Mouse (Mus musculus) spleen, postnatal 4 days (tissue): ENCODE data around the gene Tcirg1.

ENCODE experiments used
- DNase-seq, 2 experiments: peaks; one replicate each; pipeline ENCODE4 v3.0.0; 2022; ENCODE audit warnings: low spot score in 2 of 2

Gene Tcirg1

GRCm38 (mm10) chr19:3927989-3928388, 21.1 kb upstream of the Tcirg1 start:
- DNase-seq: no peak

- DNase-seq: no peak
Observed at GRCm38 (mm10) chr19:3926685-3927084, 19.8 kb upstream of the Tcirg1 start.

GRCm38 (mm10) chr19:3926279-3926678, 19.3 kb upstream of the Tcirg1 start:
- DNase-seq: no peak

GRCm38 (mm10) chr19:3925859-3926258, 18.9 kb upstream of the Tcirg1 start:
- no peak for DNase-seq

GRCm38 (mm10) chr19:3924868-3925267, 17.9 kb upstream of the Tcirg1 start:
- DNase-seq: no peak

DNA sequence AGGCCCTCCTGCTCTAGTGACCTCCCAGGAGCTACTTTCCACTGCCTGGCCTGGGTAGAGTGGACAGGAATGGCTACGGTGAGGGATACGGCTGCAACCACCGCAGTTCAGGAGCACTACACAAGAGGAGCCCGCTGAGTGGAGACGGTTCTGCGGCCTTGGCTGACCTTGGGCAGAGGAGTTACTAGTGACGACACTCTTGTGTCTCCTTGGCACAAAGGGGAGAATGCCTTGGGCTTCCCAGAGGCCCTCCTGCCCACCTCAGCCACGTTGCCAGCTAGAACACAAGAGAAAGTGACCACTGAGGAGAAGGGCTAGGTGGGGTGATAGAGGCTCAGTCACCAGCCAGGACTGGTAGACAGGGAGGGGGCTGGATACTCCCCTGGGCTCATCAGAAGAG, 17.3 kb upstream of the Tcirg1 start:
- peak in 1 of 2 experiments; percentile 13 for DNase-seq

GRCm38 (mm10) chr19:3923586-3923985, 16.7 kb upstream of the Tcirg1 start:
- peak in 1 of 2 experiments; percentile 68 for DNase-seq

DNA sequence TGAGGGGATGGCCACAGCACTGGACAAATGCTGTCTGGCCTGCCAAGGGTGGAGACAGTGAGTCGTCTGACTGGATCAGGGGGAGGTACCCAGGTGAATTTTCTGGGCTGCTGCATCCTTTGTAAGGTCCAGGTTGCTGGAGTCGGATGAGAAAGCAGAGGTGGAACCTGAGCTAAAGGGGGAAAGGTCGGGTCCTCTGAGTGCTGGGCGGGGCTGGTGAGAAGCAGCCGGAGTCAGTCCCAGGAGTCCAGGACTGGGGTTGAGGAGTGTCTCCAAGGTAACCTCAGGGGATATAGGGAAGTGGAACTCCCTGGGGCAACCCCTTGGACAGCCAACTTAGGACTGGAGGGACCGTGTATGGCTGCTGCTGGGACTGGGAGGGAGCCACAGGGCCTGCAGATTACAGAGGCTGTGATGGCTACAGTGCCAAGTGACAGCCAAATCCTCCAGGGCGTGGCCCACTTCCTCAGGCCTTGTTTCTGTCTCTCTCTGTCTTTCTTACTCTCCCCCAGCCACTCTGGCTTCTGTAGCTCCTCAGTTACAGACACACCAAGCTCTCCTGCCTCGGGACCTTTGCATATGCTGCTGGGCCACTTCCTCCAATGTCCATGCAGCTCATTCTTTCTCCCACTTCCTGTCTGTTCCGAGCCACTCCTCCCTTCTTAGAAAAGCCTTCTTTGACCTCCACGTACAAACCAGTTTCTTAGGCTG, 15.9 kb upstream of the Tcirg1 start:
- peak in 1 of 2 experiments; percentile 47 for DNase-seq

DNA sequence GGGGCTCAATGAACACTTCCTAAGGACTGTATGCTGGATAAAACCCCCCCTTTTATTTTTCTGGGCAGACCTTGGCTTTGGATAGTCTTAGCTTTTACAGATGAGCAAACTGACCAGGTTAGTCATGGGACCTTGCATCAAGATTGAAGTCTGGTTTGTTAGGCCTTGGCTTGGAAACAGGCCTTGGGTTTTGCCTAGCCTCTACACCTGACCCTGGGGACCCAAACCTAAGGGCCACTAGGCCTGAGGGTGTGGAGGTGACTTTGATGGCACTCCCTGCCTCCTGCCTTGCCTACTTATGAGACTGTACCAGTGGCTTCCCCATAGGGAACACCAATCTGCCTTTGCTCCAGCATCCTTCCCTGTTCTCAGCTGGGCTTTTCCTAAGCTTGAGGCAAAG, 13.0 kb upstream of the Tcirg1 start:
- DNase-seq: no peak

GRCm38 (mm10) chr19:3916727-3917126, 9.8 kb upstream of the Tcirg1 start:
- DNase-seq: no peak

- DNase-seq: peak in 1 of 2 experiments; percentile 15
Observed at GRCm38 (mm10) chr19:3914535-3914934, 7.6 kb upstream of the Tcirg1 start.

DNA sequence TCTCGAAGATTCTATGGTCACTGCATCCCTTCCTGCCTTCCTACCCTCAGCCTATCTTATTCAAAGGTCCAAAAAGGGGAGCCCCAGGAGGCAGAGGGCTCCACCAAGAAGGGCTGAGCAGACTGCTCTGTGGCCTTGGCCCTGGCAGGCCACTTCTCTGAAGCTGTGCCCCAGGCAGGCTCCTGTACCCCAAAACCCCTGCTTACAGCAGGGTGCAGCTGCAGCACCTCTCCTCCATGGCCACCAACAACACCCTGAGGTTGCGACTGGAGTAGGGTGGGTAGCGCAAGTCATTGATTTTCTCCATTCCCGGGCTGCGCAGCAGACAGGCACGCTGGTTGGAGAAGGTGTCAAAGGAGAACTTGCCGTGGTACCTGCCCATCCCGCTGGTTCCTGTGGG, 6.8 kb upstream of the Tcirg1 start:
- DNase-seq: peak in 1 of 2 experiments; percentile 15

- DNase-seq: peak; percentile 89 to 91
Observed at GRCm38 (mm10) chr19:3912337-3913204, 5.6 kb upstream of the Tcirg1 start, which contains the start of gene Ndufs8. TSS of gene Ndufs8 (minus strand) at chr19:3912774.

DNA sequence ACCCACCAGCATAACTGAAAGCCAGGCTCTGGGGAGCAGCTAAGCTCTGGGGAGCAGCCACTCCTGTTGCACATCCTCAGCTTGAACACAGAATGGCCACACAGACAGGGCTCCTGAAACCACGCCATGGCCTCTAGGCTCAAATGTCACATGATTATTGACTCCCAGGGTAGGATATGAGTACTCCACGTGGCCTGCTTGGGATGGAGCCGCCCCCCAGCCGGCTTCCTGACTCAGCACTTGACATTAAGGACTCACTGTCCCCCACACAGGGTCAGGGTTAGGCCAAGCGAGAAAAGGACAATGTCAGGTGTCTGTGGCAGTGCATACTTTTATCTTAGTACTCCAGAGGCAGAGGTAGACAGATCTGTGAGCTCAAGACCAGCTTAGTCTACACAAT, 3.3 kb upstream of the Tcirg1 start:
- no peak for DNase-seq

DNA sequence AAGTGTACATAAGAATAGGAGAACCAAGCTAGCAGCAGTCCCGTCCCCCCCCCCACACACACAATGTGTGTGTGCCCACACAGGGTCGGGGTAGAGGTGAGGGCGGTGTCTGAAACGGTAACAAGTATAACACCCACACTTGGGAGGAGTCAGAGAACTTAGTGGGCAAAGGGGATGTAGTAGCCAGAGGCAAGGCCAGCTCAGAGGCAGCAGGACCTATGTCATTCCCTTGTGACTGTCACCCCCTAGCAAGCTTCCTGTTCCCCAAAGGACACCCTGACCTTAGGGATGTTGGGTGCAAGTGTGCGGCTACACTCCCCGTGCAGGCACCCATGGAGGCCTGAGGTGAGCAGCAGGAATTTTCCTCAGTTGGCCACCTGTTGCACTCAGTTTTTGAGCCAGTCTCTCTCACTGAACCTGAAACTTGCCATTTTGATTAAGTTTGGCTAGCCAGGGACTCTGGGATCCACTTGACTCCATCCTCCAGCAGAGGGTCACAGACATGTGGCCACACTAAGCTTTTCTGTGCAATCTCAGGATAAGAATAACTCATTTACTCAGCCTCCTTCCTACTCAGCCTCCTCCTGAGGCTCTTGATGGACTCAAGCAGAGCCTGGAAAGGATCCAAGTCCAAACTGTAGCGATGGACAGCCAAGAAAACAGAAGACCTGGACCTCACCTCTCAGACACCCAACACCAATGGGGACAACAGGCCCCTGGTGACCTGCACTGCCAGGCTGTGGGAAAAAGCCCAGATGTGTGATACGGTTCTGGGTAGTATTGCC, 1.1 kb upstream of the Tcirg1 start:
- DNase-seq: no peak

DNA sequence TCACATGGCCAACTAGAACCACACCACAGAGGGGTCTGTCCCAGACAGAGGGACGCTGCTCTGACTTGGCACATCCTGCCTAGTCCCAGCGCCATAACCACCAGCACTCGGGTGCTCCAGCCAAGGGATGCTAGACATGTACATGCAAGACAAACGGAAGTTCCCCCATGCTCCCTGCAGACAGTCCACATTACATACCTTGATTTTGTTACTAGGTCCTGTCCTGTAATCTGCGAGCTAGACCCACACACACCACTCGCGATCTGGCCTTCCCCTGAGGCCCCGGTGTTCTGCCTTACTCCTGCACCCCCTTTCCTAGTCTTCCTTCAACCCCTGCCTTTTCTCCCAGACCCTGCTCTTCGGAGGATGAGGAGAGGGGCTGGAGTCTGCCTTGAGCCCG, 607 bp downstream of the Tcirg1 start:
- peak in 1 of 2 experiments; percentile 13 for DNase-seq

DNA sequence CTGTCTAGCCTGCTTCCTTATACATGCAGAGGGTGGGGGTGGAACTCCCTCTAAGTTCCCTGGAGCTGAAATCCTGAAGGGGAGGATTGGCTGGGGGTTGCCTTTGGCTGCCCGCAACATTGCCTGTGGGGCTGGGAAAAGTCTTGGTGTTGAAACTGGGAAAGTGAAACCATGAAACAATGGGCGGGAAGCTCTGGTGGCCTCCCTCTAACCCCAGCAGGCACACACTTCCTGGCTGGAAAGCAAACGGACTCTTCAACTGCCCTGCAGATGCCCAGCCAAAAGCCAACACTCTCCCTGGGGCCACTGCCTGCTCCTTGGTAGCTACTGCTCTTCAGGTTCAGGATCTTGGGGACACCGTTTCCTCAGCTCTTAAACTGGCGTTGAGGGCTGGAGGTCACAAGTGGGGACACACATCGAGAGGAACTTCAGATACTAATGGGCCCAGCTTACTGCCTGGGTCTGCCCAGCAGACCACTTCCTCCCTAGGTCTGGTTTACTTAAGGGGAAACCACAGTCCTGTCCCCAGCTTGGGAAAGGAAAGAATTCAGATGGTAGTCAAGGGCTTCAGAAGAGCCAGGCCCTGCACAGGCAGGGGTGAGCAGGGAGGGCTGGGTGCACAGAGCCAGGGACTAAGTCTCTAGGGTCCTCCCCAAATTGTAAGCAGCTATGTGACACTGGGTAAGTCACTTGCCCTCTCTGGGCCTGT, 1.5 kb downstream of the Tcirg1 start:
- peak in 1 of 2 experiments; percentile 14 for DNase-seq

GRCm38 (mm10) chr19:3904363-3904675, 2.6 kb downstream of the Tcirg1 start:
- no peak for DNase-seq

GRCm38 (mm10) chr19:3903648-3904362, 3.1 kb downstream of the Tcirg1 start:
- peak in 1 of 2 experiments; percentile 62 for DNase-seq

DNA sequence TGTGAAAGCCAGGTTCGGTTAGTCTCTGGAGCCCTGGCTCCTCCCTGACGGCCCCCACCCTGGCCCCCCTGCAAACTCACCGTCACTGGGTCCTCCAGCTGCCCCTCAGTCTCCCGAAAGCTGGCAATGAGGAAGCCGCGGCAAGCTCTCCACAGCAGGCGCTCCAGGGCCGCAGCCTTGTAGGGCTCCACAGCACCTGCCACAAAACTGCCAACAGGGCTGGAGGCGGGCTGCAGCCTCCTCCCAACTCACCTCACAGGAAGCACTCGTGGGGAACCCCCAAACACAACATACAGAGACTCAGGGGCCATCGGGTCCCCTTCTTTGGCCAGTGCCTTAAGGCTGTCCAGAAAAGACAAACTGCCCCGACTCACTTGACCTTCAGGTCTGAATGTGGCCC, 4.0 kb downstream of the Tcirg1 start:
- DNase-seq: no peak

DNA sequence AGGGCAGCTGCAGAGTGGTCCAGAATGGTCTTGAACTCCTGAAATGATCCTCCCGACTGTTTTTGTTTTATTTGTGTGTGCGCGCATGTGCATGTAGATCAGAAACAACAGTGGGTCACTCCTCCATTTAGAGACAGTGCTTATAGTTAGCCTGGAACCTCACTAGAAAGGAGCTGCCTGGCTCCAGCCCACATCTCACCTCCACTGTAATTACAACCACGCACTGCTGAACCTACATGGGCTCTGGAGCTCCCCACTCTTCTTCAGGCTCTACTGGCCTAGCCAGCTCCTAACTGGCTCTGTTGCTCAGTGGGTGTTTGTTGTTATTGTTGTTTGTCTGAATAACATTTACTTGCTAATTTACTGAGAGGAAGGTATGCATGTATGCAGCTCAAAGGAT, 7.3 kb downstream of the Tcirg1 start:
- no peak for DNase-seq
